Mouse (Mus musculus) lung, postnatal 25 days (tissue): ENCODE measurements around the gene Kcmf1.
"Not testable (repeated sequence)": the region's sequence is repeated elsewhere in the genome, so short reads cannot be mapped to it uniquely, and the experiment has no call there.

Source experiments
- DNase-seq: peaks from one replicate; pipeline ENCODE4 v3.0.0; 2022; ENCODE audit warnings: low spot score

Gene Kcmf1

DNA sequence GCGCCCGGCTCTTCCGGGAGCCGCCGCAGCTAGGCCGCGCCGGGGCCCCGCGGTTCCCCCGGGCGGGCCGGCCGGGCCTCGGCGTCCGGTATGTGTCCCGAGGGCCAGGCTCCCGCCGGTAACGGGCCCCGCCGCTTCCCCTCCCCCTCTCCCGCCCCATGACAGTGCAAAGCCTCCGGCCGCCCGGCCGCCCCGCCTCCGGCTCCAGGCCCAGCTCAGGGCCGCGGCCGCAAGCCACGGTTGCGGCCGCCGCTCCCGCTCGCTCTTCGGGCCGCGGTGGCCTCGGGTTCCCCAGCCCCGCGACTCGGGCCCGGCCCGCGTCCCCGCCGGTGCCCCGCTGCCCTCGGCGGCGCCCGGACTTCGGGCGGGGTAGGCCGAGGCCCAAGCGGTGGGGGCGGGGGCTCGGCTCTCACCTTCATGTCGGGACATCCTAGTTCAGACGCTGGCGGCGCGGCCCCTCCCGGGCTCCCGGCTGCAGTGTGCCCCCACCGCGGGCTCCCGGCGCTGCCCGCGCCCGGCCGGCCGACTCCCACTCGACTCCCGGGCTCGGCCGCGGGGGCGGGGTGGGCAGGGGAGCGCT is 488 bp downstream of the Kcmf1 start:
- no peak for DNase-seq

DNA sequence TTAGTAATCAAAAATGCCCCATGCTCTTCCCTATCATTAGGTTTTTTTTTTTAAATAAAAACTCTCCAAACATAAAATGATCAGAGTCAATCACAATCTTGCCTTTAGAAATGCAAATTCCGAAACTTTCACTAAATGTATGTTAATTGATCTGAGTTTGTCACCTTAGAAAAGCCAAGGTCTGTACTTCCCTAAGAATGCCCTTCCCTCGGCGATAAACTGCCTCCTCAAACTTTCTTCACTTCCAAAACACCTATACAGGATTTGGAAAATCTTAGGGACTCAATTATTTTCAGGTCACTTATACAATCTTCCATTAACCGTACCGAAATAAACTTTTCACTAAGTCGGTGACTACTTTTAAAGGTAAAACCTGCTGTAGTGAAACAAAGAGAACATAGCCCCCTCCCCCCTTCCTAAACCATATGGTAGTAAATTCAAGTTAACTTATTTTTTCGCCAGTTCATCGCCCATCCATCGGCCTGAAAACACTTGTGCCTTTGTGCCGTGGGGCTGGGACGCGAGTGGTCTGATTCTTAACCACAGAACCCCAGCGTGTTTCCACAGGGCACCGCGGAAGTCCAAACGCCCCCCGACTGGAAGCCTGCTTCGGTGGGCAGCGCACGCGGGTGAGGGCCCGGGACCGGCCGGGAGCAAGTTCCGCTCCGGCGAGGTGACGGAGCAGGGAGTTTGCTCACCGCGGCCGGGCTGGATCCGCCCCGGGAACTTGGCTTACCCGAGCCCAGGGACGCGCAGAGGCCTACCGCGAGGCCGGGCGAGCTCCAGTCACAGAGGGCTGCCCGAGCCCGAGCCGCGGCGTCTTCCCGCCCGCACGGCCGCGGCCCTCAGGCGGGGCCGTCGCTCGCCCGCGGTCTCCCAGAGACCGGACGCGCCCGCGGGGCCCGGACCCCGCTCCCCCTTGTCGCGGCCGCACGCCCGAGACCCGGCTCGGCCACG is 1.3 kb downstream of the Kcmf1 start:
- DNase-seq, result peak; percentile 51

DNA sequence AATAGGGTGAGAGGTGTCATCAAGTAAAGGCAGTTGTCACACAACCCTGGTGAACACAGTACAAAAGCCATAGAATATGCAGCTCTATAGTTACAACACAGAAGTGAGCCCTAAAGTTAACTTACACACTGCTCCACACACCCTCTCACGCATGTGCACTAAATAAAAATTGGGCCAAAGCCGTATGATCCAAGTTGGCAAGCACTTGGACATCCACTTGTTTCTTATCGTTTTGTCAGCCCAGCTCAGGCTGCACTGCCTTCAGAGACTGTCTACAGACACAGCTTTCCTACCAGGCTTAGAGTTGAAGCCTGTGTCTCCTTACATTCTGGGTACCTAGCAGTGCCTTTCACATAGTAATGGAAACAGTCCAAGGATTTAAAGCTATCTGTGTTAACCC is 4.8 kb downstream of the Kcmf1 start:
- DNase-seq, result no peak

DNA sequence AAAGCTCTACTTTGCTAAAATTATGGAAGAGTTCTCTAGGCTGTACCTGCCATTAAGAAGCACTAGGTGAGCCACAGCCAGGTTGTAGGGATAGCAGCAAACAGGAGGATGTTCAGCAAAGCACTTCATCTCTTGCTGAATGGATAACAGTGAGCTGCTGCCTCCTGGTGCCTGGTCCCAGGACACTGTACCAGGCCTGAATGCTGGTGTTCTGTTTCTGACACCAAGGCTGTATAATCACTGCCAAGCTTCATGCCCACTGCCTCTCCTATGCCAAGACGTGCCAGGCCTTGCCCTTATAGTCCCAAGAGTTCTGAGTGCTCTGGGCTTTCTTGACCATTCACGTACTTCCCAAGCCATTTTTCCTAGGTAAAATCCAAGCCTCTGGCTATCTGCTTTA is 8.5 kb downstream of the Kcmf1 start:
- DNase-seq, result no peak

DNA sequence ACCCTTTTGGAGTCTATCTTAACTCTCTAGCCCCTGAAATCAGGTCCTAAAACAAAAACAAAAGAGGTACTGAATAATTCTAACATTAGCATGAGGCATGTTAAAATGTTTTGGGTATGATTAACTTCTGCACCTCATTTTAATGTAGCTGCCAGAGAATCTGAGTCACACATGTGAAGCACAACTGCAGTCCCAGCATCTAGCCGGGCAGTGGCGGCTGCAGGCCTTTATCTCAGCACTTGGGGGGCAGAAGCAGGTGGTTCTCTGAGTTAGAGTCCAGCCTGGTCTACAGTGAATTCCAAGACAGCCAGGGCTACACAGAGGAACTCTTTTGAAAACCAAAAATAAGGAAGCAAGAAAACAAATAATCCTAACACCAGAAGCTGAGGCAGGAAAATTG is 11.1 kb downstream of the Kcmf1 start:
- DNase-seq, result no peak

DNA sequence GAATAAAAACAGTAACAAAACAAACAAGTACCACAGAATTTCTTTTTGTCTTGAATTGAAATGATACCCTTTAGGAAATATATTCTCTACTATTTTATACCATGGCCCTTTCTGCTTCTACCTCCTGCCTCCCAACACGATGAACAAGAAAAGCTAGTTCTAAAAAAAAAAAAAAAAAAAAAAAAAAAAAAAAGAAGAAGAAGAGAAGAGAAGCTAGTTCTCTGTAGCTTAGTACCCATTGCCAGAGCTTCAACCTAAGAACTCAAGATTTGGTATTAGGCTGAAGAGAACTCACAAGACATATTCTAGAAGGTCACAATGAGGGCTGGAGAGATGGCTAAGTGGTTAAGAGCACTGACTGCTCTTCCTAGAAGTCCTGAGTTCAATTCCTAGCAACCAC is 14.5 kb downstream of the Kcmf1 start:
- no peak for DNase-seq

DNA sequence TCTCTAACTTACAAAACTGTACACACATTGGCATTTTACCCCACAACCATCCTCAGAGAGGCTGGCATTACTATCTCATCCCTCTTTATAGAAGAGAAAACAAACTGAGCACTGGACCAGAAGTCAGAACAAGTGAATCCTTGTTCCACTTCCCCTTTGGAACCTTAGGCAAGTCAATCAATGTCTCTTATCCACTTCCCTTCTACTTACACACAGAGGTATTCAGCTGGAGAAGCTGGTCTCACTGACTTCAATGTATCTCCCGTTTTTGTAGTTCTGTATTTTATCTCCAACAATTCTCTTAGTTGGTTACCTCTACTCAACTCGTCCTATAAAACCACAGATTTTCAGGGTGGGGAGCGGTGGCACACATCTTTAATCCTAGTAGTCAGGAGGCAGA is 15.0 kb downstream of the Kcmf1 start:
- DNase-seq, result no peak

- no peak for DNase-seq
These were observed 16.9 kb downstream of the Kcmf1 start for GRCm38 (mm10) chr6:72882661-72883458.

- no peak for DNase-seq
These were observed 17.6 kb downstream of the Kcmf1 start for GRCm38 (mm10) chr6:72882222-72882621.

- no peak for DNase-seq
These were observed 18.2 kb downstream of the Kcmf1 start for GRCm38 (mm10) chr6:72881619-72881979.

GRCm38 (mm10) chr6:72880913-72881618 is 18.7 kb downstream of the Kcmf1 start:
- no peak for DNase-seq

- no peak for DNase-seq
These were observed 23.1 kb downstream of the Kcmf1 start for GRCm38 (mm10) chr6:72876629-72877028.

DNA sequence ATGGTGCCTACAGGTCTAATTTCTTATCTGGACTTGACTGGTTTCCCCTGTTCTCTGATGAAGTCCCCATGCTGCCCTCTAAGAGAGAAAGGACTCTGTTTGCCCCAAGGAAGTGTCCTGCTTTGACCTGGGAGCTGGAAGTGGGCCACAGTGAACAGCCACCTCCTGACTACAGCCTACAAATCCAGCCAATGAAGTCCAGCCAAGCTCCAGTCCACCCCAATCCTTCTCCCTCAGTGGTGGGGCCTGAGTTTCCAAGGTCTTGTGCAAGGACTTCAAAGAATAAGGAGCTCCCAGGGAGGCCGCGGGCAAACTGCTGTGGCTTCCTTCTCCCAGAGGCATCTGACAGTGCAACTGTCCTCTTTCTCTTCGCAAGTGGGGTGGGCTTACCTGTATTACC is 26.4 kb downstream of the Kcmf1 start:
- peak; percentile 62 for DNase-seq

DNA sequence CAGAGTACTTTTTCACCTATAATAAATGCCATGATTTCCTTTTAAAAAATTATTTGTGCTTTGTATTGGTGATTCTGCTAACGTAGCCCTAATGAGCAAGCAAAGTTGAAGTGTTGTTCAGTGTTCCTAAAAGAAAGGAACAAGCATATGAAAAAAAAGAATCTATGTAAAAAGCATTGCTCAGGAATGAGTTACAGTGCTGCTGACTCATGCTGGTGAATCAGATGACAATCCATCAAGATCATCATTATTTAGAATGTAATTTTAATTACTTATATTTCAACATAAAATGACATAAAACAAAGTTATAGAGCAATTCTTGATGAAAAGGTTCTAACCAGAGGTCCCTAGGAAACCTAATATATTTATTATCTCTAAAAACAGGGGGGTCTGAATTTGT is 27.5 kb downstream of the Kcmf1 start:
- DNase-seq, result no peak

DNA sequence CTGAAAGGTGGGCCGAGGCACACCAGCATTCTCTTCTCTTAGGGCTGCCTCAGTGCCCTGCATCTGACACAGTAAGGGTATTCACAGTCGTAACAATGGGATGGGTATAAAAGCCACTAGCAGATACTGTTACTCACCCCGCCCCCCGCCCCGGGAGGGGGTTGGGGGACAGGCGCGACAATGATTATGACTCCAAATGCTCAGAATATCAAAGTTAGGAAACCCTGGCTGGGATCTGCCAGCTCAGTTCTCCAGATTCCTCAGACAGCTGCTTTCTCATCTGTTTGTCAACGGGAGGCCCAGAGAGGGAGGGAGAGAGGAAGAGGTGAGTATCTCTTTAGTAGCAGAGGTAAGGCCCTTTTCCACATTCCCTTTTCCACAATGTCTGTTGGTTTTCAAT is 30.2 kb downstream of the Kcmf1 start:
- no peak for DNase-seq

- no peak for DNase-seq
These were observed 31.1 kb downstream of the Kcmf1 start for GRCm38 (mm10) chr6:72868688-72869087.

DNA sequence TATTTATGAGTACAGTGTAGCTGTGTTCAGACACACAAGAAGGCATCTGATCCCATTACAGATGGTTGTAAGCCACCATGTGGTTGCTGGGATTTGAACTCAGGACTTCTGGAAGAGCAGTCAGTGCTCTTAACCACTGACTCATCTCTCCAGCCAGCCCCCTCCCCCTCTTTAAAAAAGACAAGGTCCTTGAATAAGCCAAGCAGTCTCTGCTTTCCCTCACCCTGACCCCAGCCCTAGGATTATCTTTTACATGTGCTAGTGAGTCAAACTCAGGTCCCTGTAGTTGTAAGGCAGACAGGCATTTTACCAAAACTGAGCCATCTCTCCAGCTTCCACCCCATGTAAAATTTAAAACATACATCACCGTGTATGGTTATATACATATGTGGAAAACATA is 32.0 kb downstream of the Kcmf1 start:
- no peak for DNase-seq

DNA sequence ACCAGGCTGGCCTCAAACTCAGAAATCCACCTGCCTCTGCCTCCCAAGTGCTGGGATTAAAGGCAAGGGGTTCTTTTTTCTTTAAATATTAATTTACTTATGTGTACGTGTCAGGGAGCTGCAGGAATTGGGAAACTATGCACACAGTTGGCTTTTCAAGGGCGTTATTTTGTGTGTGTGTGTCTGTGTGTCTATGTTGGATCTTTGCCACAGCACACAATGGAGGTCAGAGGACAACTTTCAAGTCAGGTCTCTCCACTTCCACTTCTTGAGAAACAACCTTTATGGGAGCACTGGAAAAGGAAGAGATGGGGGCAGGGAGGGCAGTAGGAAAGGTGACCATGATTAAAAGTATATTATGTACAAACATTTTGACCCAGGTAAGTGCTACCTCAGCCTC is 33.5 kb downstream of the Kcmf1 start:
- no peak for DNase-seq

DNA sequence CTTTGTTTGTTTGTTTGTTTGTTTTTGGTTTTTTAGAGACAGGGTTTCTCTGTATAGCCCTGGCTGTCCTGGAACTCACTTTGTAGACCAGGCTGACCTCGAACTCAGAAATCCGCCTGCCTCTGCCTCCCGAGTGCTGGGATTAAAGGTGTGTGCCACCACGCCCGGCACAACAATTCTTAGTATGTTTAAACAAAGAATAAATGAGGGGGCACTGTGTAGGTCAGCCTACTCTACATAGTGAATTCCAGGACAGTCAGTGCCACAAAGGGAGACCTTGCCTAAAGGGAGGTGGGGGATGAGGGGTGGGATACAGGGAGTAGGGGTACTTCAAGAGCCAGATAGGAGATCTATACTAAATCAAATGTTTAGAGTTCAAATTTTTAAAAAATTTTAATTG is 37.1 kb downstream of the Kcmf1 start:
- DNase-seq, result not testable (repeated sequence)

- DNase-seq, result no peak
These were observed 45.5 kb downstream of the Kcmf1 start for GRCm38 (mm10) chr6:72854256-72854655.

DNA sequence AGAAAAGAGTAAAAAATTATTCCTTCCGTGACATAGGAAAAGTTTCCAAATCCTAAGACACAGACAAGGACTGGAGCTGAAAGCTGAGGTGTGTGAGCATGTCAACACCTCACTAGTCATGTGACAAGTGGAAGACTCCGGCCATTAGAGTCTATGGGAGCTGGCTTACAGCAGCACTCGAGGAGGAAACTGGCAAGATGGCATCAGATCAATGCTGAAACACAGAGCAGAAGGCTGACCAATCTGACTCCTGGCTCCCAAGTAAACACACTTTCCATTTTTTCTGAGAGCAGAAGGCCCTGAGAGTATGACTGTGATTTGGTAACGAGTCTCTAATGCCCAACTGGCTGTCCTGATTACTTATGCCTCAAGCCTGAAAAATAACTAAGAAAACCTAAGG is 47.6 kb downstream of the Kcmf1 start:
- no peak for DNase-seq

DNA sequence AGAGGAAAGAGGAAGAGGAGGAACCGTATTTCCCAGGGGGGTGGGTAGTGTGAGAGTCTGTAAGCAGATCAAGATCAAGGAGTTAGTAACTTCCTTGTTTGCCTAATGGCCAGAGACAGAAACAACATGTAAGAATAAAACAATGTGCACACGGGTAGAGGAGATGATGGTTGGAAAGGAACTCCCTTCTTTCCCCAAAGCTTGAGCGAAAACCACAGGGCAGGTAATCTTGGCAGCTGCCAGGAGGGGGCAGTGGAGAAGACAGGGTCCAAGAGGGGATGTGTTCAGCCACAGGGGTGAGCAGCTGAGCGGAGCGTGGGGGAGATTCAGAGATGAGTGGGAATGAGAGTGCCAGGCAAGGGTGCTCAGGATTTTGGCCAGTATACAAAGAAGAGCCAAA is 48.1 kb downstream of the Kcmf1 start:
- DNase-seq, result peak; percentile 34
